Mouse (Mus musculus): ENCODE measurements at regions not wholly inside any gene's neighbourhood (a gene's known extent, or its start where the extent isn't known, plus 50 kb on each side); places are given as distances from the start of the nearest gene placed in this dataset. TPM values are rescaled to one million over a fixed set of nuclear protein-coding genes. Genes with fewer than 3 reads are reported as not detected.

DNA sequence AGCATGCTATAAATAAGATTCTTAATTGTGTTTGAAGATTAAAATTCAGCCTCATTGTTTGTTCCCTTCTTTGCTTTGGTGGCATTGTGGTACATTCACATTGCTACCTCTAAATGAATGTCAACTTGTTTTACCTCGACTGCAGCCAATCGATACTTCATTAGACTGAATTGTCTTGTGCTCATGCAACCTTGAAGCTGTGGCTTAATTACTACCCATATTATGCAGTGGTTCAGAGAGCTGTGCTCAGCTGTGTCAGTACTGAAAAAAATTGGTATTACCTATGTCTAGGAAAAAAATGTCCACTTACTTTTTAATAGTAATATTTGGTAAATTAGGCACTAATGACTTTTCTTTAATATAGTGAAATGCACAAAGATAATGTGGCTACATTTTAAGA, 1523.6 kb upstream of the Gm8797 start:
- Histone ChIP-seq H3K9me3 (replicated peaks) (no peaks in the 10 kb centered on the region), H3K4me1 (no peaks in the 10 kb centered on the region), H3K27me3 (no peaks in the 10 kb centered on the region), H3K4me2 (replicated peaks) (no peak overlapping the region), H3K27ac (no peak overlapping the region), H3K4me3 (no peak overlapping the region), H3K36me3 (no peaks in the 10 kb centered on the region), H3K9ac (no peak overlapping the region)
- 75% methylated on average over 2 of the region's 2 CpGs for WGBS
- ATAC-seq (ENCODE audit: low FRiP score) = peak; percentile 81; the same call in 1 of the 2 replicates

DNA sequence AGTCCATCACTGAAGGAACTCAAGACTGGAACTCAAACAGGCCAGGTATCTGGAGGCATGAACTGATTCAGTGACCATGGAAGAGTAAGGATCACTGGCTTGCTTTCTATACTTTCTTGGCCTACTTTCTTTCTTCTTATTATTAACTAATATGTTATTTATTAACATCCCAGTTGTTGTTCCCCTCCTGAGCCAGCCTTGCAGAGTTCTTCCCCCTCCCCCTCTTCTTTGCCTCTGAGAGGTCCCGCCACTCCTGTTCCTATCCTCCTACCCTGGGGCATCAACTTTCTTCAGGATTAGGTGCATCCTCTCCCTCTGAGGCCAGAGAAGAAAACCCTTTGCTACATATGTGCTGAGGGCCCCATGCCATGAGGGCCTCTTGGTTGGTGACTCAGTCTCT, 1479.2 kb upstream of the Gm8797 start:
- Histone ChIP-seq H3K4me1 (no peaks in the 10 kb centered on the region), H3K27me3 (no peaks in the 10 kb centered on the region), H3K9ac (no peak overlapping the region), H3K4me3 (no peak overlapping the region), H3K27ac (no peak overlapping the region), H3K36me3 (no peaks in the 10 kb centered on the region), H3K4me2 (replicated peaks) (no peak overlapping the region), H3K9me3 (replicated peaks) (no peaks in the 10 kb centered on the region)
- ATAC-seq (ENCODE audit: low FRiP score) = no peak
- WGBS = 64% methylated on average over 1 of the region's 1 CpGs

DNA sequence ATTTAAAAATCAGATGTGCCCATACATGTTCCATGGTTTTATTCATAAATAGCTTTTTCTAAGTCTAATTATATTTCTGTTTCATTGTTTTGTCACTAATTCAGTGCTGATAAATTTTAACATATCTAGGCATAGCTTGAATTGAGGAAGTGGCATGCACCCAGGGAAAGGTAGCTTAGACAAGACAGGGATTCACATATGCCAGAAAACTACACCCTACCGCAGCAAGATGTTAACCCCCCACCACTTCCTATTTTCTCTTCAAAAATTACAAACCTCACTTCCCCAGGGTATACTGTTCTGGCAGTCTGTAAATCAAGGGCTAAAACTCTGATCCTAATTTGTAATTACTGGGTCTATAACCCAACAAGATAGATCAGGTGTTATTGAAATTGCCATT, 1476.0 kb upstream of the Gm8797 start:
- H3K4me3 ChIP-seq = no peak overlapping the region
- H3K9me3 ChIP-seq (replicated peaks) = no peaks in the 10 kb centered on the region
- no peak overlapping the region for H3K27ac ChIP-seq
- WGBS = 53% methylated on average over 1 of the region's 1 CpGs
- no peak for ATAC-seq (ENCODE audit: low FRiP score)
- H3K4me1 ChIP-seq = no peaks in the 10 kb centered on the region
- H3K9ac ChIP-seq = no peak overlapping the region
- no peak overlapping the region for H3K4me2 ChIP-seq (replicated peaks)
- no peaks in the 10 kb centered on the region for H3K36me3 ChIP-seq
- no peaks in the 10 kb centered on the region for H3K27me3 ChIP-seq

DNA sequence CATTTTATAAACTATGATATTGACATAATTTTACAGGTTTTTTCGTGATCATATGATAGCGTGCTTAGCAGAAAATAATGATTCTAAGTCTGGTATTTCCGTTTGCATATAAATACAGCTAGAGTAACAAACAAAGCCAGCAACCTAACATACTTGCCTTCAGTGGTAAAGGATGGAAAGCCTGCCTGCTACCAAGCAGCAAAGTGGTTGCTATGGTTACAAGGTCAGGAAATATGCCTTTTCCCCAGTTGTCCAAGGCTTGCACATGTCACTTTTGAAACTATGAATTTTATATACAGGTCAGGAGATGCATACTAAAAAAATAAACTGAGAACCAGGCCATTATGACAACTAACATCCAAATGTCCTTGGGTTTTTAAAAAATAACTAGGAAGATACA, 1472.6 kb upstream of the Gm8797 start:
- ATAC-seq (ENCODE audit: low FRiP score) = peak; percentile 87
- H3K4me3 ChIP-seq = no peak overlapping the region
- no peaks in the 10 kb centered on the region for H3K36me3 ChIP-seq
- H3K4me2 ChIP-seq (replicated peaks) = no peak overlapping the region
- peak overlapping the region; percentile 23; the same call in 1 of the 2 replicates for H3K27ac ChIP-seq
- H3K9me3 ChIP-seq (replicated peaks) = no peaks in the 10 kb centered on the region
- no peaks in the 10 kb centered on the region for H3K27me3 ChIP-seq
- H3K4me1 ChIP-seq = peaks cover 5% of the 10 kb centered on the region; the same call in 1 of the 2 replicates
- WGBS = 16% methylated on average over 3 of the region's 3 CpGs
- H3K9ac ChIP-seq = no peak overlapping the region

DNA sequence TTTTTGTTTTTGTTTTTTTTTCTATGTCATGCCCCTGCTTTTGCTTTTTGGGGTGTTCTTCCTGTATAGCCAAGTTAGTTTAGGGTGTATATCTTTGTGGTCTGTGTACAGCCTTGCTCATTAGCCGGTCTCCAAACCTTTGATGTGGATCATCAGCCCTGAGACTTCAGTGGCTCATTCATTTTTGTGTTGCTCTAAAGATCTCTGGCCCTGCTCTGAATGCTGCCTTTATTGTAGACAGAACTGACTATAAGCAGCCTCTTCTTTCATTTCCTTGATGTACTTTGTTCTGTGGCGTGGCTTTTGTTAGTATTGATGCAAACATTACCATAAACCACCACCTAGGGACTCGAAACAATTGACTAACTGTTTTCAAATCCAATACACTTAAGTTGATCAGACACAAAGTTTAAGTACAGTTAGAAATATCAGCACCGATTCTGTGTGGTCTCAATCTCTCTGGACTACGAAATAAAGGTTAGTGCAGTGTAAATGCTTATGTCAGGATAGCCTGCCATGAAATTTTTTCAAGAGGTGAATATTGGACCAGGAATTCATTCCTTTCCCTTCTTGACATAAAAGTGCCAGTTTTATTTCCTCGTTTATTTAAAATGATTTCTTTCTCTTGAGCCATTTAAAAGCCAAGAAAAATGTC, 1470.1 kb upstream of the Gm8797 start:
- ATAC-seq (ENCODE audit: low FRiP score) = peak; percentile 34
- H3K4me1 ChIP-seq = peaks cover 5% of the 10 kb centered on the region; the same call in 1 of the 2 replicates
- 0 out of 2 replicates have a peak overlapping the region, but pooled peaks have one; percentile 35 for H3K27ac ChIP-seq
- no peak overlapping the region for H3K4me2 ChIP-seq (replicated peaks)
- no peak overlapping the region for H3K9ac ChIP-seq
- no peaks in the 10 kb centered on the region for H3K27me3 ChIP-seq
- WGBS = 19% methylated on average over 6 of the region's 6 CpGs
- no peak overlapping the region for H3K4me3 ChIP-seq
- no peaks in the 10 kb centered on the region for H3K36me3 ChIP-seq
- H3K9me3 ChIP-seq (replicated peaks) = no peaks in the 10 kb centered on the region

DNA sequence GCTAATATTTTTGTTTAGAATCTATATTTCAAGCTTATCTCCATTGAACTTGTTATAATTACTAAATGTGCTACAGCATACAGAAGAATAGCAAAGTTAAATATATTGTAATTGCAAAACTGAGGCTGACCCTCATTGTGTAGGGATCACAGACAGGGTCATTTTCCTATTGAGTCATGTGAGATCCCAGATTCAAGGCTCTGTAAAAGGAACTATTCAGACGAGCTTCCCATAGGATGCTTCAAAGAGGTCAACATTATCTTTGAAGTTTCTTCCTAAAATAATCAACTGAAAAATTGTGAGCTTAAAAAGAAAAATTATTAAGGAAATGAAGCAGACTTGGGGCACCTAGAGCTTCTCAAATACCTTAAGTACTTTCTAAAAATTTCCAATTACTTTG, 1469.5 kb upstream of the Gm8797 start:
- Histone ChIP-seq H3K27ac (no peak overlapping the region), H3K4me1 (peaks cover 5% of the 10 kb centered on the region; the same call in 1 of the 2 replicates), H3K27me3 (no peaks in the 10 kb centered on the region), H3K9me3 (replicated peaks) (no peaks in the 10 kb centered on the region), H3K4me2 (replicated peaks) (no peak overlapping the region), H3K9ac (no peak overlapping the region), H3K36me3 (no peaks in the 10 kb centered on the region), H3K4me3 (no peak overlapping the region)
- no peak for ATAC-seq (ENCODE audit: low FRiP score)
- 9% methylated on average over 1 of the region's 1 CpGs for WGBS

DNA sequence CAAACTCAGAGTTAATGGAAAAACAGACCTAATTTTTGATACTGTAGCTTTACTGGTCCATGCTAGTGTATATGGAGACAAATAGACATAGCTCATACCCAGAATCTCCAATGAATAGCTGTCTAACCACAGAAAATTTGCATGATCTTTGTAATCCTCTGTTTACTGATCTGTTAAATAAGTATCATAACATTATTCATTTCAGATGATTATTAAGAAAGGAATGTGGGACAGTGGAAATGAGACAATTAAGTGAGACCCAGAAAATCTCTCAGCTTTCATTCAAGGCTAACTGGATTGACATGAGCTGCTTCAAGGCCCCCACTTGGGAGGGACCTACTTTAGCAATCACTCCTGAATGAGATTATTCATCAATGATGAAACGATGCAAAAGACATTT, 1463.5 kb upstream of the Gm8797 start:
- 89% methylated on average over 1 of the region's 1 CpGs for whole genome bisulfite sequencing
- Histone ChIP-seq H3K4me3 (no peak overlapping the region), H3K36me3 (no peaks in the 10 kb centered on the region), H3K9me3 (replicated peaks) (no peaks in the 10 kb centered on the region), H3K4me2 (replicated peaks) (no peak overlapping the region), H3K9ac (no peak overlapping the region), H3K27ac (no peak overlapping the region), H3K27me3 (no peaks in the 10 kb centered on the region), H3K4me1 (no peaks in the 10 kb centered on the region)
- no peak for ATAC-seq (ENCODE audit: low FRiP score)

DNA sequence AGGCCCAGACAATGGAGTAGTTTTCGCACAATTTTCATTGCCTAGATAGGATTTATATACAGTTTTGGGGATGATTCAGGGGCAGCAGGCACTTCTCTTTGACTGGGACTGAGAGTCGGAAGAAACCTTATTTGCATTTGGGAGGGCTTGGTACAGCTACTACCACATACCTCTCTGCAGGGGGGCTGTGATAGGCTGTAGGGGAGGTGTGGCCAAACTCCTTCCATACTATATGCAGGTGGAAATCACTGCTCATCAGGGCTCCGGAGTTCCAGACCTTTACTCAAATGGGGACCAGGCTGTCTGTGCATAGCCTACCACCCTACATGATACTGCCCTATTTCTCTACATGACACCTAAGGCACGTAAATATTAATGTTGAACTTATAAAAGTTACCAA, 1414.2 kb upstream of the Gm8797 start:
- Histone ChIP-seq H3K4me3 (no peak overlapping the region), H3K9me3 (replicated peaks) (no peaks in the 10 kb centered on the region), H3K27ac (no peak overlapping the region), H3K9ac (no peak overlapping the region), H3K27me3 (no peaks in the 10 kb centered on the region), H3K36me3 (no peaks in the 10 kb centered on the region), H3K4me1 (no peaks in the 10 kb centered on the region), H3K4me2 (replicated peaks) (no peak overlapping the region)
- ATAC-seq (ENCODE audit: low FRiP score) = no peak
- 89% methylated on average over 4 of the region's 4 CpGs for WGBS

DNA sequence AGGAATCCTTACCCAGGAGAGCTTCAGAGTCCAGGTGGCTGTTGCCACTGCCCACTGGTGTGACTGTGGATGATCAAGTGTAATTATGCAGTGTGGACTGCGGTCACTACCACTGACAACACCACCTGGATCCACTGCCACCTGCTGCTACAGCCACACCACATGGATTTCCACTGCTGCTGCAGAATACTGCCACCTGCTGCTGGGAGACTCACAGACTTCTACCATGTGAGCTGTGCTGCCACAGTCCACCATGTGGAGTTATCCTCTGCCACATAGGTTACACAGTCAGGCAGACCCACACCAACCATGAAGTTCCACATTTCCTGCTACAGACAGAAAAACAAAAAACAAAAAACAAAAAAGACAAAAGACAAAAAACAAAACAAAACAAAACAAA, 1411.5 kb upstream of the Gm8797 start:
- H3K4me2 ChIP-seq (replicated peaks) = no peak overlapping the region
- H3K4me3 ChIP-seq = no peak overlapping the region
- H3K36me3 ChIP-seq = no peaks in the 10 kb centered on the region
- H3K9ac ChIP-seq = no peak overlapping the region
- ATAC-seq (ENCODE audit: low FRiP score) = no peak
- no peaks in the 10 kb centered on the region for H3K4me1 ChIP-seq
- 100% methylated on average over 1 of the region's 1 CpGs for WGBS
- H3K27me3 ChIP-seq = no peaks in the 10 kb centered on the region
- no peak overlapping the region for H3K27ac ChIP-seq
- no peaks in the 10 kb centered on the region for H3K9me3 ChIP-seq (replicated peaks)

Small RNA genes in the stretch of these regions (microRNA-seq; reads per million reads assigned to microRNA genes)
- not detected for gene Gm23976

Data from hindbrain, embryonic 12.5 days (tissue).